Comparison of ENCODE assay signal across 17 mouse cellular contexts in the genomic region with DNA sequence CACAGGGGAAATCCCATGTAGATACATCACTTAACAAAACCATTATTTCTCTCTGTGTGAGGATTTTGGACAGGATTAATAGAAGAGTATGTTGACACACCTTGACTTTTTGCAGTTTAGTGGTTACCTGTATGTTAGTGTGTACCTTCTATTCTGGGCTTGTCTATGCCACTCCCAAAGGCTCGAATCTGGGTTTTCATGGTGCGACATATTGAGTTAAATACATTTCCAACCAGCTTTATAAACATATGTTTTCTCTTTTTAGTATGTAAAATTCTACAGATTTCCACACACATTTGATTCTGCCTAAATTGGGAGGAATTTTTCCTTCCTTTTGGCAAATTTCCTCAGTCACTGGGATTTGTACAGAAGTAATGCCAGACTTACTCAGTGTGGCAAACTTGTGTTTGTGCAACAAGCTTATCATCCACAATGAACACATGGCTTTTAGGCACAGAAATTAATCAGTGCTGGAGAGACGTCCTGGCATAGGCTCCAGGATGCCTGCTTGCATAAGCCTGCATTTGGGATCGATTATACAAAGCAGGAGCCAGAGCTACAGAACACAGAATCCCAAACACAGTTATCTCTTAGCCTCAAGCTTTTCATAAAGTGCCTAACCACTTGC.
A peak's percentile ranks its signal among the peaks of the same experiment; 100 is the strongest.
DNase-seq lines count a peak whose midpoint lies in the region; ATAC-seq lines count a peak whose summit lies in the region.
"Had no signal": no experiment of that assay in that cellular context is flagged by ENCODE, and none has a peak within 500 bp of the region (broad histone marks: within the 10 kb centered on the region; RNA-seq: fewer than 3 reads in every experiment).

No protein-coding gene starts in this region.

- H3K4me3 ChIP-seq in embryonic facial prominence, embryonic 15.5 days (replicated peaks) = no peak overlapping the region
- H3K4me3 ChIP-seq in midbrain, embryonic 15.5 days = no peak overlapping the region
- H3K4me3 ChIP-seq: heart, embryonic 12.5 days; intestine, embryonic 15.5 days; liver, embryonic 13.5 days; midbrain, embryonic 13.5 days had no signal

- no peaks in the 10 kb centered on the region for H3K36me3 ChIP-seq in embryonic facial prominence, embryonic 15.5 days
- no peaks in the 10 kb centered on the region for H3K36me3 ChIP-seq in midbrain, embryonic 15.5 days (replicated peaks)
- H3K36me3 ChIP-seq: heart, embryonic 12.5 days; intestine, embryonic 15.5 days; liver, embryonic 13.5 days; midbrain, embryonic 13.5 days had no signal

- 35% methylated on average over 4 of the region's 4 CpGs for WGBS in embryonic facial prominence, embryonic 15.5 days
- 71% methylated on average over 4 of the region's 4 CpGs for WGBS in midbrain, embryonic 15.5 days

- peak; percentile 63; the same call in 1 of the 2 replicates for ATAC-seq in embryonic facial prominence, embryonic 15.5 days (ENCODE audit: insufficient number of reproducible peaks, low FRiP score, low TSS enrichment, low read depth)
- no peak for ATAC-seq in midbrain, embryonic 15.5 days (replicated peaks)
- ATAC-seq: intestine, embryonic 15.5 days; lung, postnatal 0 days; midbrain, embryonic 13.5 days had no signal

- H3K9me3 ChIP-seq in embryonic facial prominence, embryonic 15.5 days (replicated peaks) = no peaks in the 10 kb centered on the region
- no peaks in the 10 kb centered on the region for H3K9me3 ChIP-seq in midbrain, embryonic 15.5 days
- H3K9me3 ChIP-seq: heart, embryonic 12.5 days; intestine, embryonic 15.5 days; liver, embryonic 13.5 days; midbrain, embryonic 13.5 days had no signal

- no peaks in the 10 kb centered on the region; the same call in 1 of the 2 replicates for H3K4me1 ChIP-seq in embryonic facial prominence, embryonic 15.5 days
- no peaks in the 10 kb centered on the region for H3K4me1 ChIP-seq in midbrain, embryonic 15.5 days
- H3K4me1 ChIP-seq: heart, embryonic 12.5 days; intestine, embryonic 15.5 days; liver, embryonic 13.5 days had no signal

- no peaks in the 10 kb centered on the region for H3K27me3 ChIP-seq in embryonic facial prominence, embryonic 15.5 days
- H3K27me3 ChIP-seq in midbrain, embryonic 15.5 days (replicated peaks) = no peaks in the 10 kb centered on the region
- H3K27me3 ChIP-seq: heart, embryonic 12.5 days; intestine, embryonic 15.5 days; liver, embryonic 13.5 days; midbrain, embryonic 13.5 days had no signal

- H3K9ac ChIP-seq in embryonic facial prominence, embryonic 15.5 days = no peak overlapping the region
- H3K9ac ChIP-seq in midbrain, embryonic 15.5 days = no peak overlapping the region
- H3K9ac ChIP-seq: heart, embryonic 12.5 days; hindbrain, embryonic 14.5 days; intestine, embryonic 15.5 days; liver, embryonic 13.5 days; midbrain, embryonic 13.5 days had no signal

- no peak overlapping the region for H3K4me2 ChIP-seq in embryonic facial prominence, embryonic 15.5 days (replicated peaks)
- H3K4me2 ChIP-seq in midbrain, embryonic 15.5 days = no peak overlapping the region
- H3K4me2 ChIP-seq: heart, embryonic 12.5 days; hindbrain, embryonic 14.5 days; intestine, embryonic 15.5 days; liver, embryonic 13.5 days; midbrain, embryonic 13.5 days had no signal

- no peak overlapping the region for H3K27ac ChIP-seq in embryonic facial prominence, embryonic 15.5 days (replicated peaks)
- H3K27ac ChIP-seq in midbrain, embryonic 15.5 days = no peak overlapping the region
- H3K27ac ChIP-seq: hindbrain, embryonic 14.5 days; intestine, embryonic 15.5 days; liver, embryonic 13.5 days; midbrain, embryonic 13.5 days had no signal

- peak; percentile 61 for DNase-seq in layer of hippocampus, adult 11-12 months (ENCODE audit: low spot score)
- no peak for DNase-seq in layer of hippocampus, postnatal 25 days (ENCODE audit: extremely low spot score in 1 of 2, low spot score in 1 of 2)
- peak; percentile 65 for DNase-seq in brain, adult 2 months (ENCODE audit: low read depth, low spot score)
- peak; percentile 15 to 34 for DNase-seq in layer of hippocampus, postnatal 10 days (ENCODE audit: low spot score in 2 of 2)
- no peak for DNase-seq in retina, postnatal 1 day
- DNase-seq in adrenal gland, postnatal 14 days = no peak
- DNase-seq: cerebellum, adult 11 months; left cerebral cortex, postnatal 4 days; liver, embryonic 13.5 days; right cerebral cortex, postnatal 14 days had no signal

Comparison
In these comparisons a context has a peak if more than half of its experiments do, and no peak if none do; other contexts are left out.
1. DNase-seq: peak in layer of hippocampus, adult 11-12 months (single experiment), brain, adult 2 months (single experiment) and layer of hippocampus, postnatal 10 days (2 of 2); none in layer of hippocampus, postnatal 25 days (0 of 2), retina, postnatal 1 day (single experiment) and adrenal gland, postnatal 14 days (single experiment).